In the genomic region with DNA sequence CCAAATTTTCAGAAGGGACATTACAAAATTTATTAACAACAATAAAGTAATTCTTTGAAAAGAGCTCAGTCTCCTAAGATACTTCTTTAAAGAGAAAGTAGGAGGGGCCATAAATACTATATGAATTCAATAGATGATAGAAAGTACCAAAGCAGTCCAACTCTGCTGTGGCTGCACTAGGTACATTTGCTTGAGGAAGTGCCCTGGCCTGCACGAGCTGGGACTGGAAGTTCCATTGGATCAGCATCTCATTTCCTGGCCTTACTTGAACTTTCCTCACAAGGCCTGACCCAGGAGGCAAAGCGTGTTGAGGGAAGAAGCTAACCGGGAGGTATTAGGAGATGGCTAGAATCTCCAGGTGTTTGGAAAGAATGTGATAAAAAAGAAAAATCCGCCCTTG, we compare ENCODE assay signal across 28 mouse cellular contexts.
"Had no signal": no experiment of that assay in that cellular context is flagged by ENCODE, and none has a peak within 500 bp of the region (broad histone marks: within the 10 kb centered on the region; RNA-seq: fewer than 3 reads in every experiment).

No protein-coding gene starts in this region.

- H3K27me3 ChIP-seq: embryonic facial prominence, embryonic 12.5 days; embryonic facial prominence, embryonic 13.5 days; embryonic facial prominence, embryonic 15.5 days; forebrain, embryonic 12.5 days; forebrain, embryonic 13.5 days; forebrain, embryonic 15.5 days had no signal

- H3K27ac ChIP-seq: embryonic facial prominence, embryonic 10.5 days; embryonic facial prominence, embryonic 12.5 days; embryonic facial prominence, embryonic 13.5 days; embryonic facial prominence, embryonic 15.5 days; forebrain, embryonic 10.5 days; forebrain, embryonic 12.5 days; forebrain, embryonic 13.5 days; forebrain, embryonic 15.5 days; gastrocnemius, adult 2 months; heart, adult 2 months had no signal

- H3K9ac ChIP-seq: embryonic facial prominence, embryonic 12.5 days; embryonic facial prominence, embryonic 13.5 days; embryonic facial prominence, embryonic 15.5 days; forebrain, embryonic 12.5 days; forebrain, embryonic 13.5 days; forebrain, embryonic 15.5 days; forebrain, postnatal 0 days had no signal

- H3K36me3 ChIP-seq: embryonic facial prominence, embryonic 12.5 days; embryonic facial prominence, embryonic 13.5 days; embryonic facial prominence, embryonic 15.5 days; forebrain, embryonic 15.5 days had no signal

- ATAC-seq: forebrain, embryonic 13.5 days; forebrain, embryonic 14.5 days; forebrain, embryonic 15.5 days; forebrain, embryonic 16.5 days; forebrain, postnatal 0 days had no signal

- DNase-seq: cerebellum, adult 2 months; cerebellum, adult 8-10 months; cerebellum, adult 9-10 months; cerebellum, adult 9-11 months; cerebellum, postnatal 10 days; cerebellum, postnatal 14 days; cerebellum, postnatal 25 days; cerebellum, postnatal 36 days; embryo, embryonic 11 days; forebrain, postnatal 0 days; gastrocnemius, adult 2 months; gastrocnemius, postnatal 10 days; gastrocnemius, postnatal 14 days; gastrocnemius, postnatal 25 days; gastrocnemius, postnatal 36 days; heart, adult 18-20 months; heart, adult 2 months had no signal

- H3K4me3 ChIP-seq: embryonic facial prominence, embryonic 10.5 days; embryonic facial prominence, embryonic 12.5 days; embryonic facial prominence, embryonic 13.5 days; embryonic facial prominence, embryonic 15.5 days; erythroblast, embryonic 14.5 days; forebrain, embryonic 10.5 days; forebrain, embryonic 12.5 days; forebrain, embryonic 13.5 days; forebrain, embryonic 15.5 days; gastrocnemius, adult 2 months; heart, adult 2 months had no signal

- H3K4me1 ChIP-seq: embryonic facial prominence, embryonic 12.5 days; embryonic facial prominence, embryonic 13.5 days; embryonic facial prominence, embryonic 15.5 days; forebrain, embryonic 10.5 days; forebrain, embryonic 12.5 days; forebrain, embryonic 13.5 days; forebrain, embryonic 15.5 days had no signal

- H3K4me2 ChIP-seq: embryonic facial prominence, embryonic 12.5 days; embryonic facial prominence, embryonic 13.5 days; embryonic facial prominence, embryonic 15.5 days; forebrain, embryonic 12.5 days; forebrain, embryonic 13.5 days; forebrain, embryonic 15.5 days had no signal

- H3K9me3 ChIP-seq: embryonic facial prominence, embryonic 10.5 days; embryonic facial prominence, embryonic 12.5 days; embryonic facial prominence, embryonic 13.5 days; embryonic facial prominence, embryonic 15.5 days; forebrain, embryonic 10.5 days; forebrain, embryonic 12.5 days; forebrain, embryonic 13.5 days; forebrain, embryonic 15.5 days had no signal
